Mouse (Mus musculus) liver, embryonic 14.5 days (tissue): ENCODE data around the gene Lzts2. TPM values are rescaled to one million over a fixed set of nuclear protein-coding genes. Genes with fewer than 3 reads are reported as not detected.

Experiments
- ATAC-seq: fragments of 200-750 bp; cut with Nextera tagmentation; 2 replicates; pipeline ENCODE4 v1.8.0; 2017; ENCODE audit warnings: moderate number of reproducible peaks, mild to moderate bottlenecking, moderate library complexity; ENCODE audit not compliant: insufficient read depth
- DNase-seq, 3 experiments: peaks; one replicate each; pipeline ENCODE4 v3.0.0-alpha.2; 2012 to 2013; ENCODE audit warnings: low read depth in 3 of 3, low spot score in 3 of 3
- H3K27ac ChIP-seq: fragments of 300-500 bp; sonication (generic); 2 replicates; pipeline ENCODE4 v1.5.1; 2014; ENCODE audit warnings: moderate library complexity, mild to moderate bottlenecking, control low read depth, inconsistent platforms
- H3K27me3 ChIP-seq: fragments of 300-500 bp; sonication (generic); 2 replicates; pipeline ENCODE4 v1.6.1; 2014; ENCODE audit warnings: mild to moderate bottlenecking, low read length, moderate library complexity; ENCODE audit not compliant: control insufficient read depth, insufficient read depth
- H3K36me3 ChIP-seq: fragments of 300-500 bp; sonication (generic); replicated peaks from 2 replicates; pipeline ENCODE4 v1.6.1; 2014; ENCODE audit warnings: low read depth; ENCODE audit not compliant: control insufficient read depth, insufficient read depth
- H3K4me1 ChIP-seq, 2 experiments: fragments of 200-500 bp in 1 of 2; fragments of 300-500 bp in 1 of 2; sonication (generic) in 1 of 2; replicated peaks; 2 replicates each; pipeline ENCODE4 v1.6.1; 2012 to 2014; ENCODE audit warnings: antibody characterized with exemption in 1 of 2, inconsistent platforms in 1 of 2, low read length in 1 of 2; ENCODE audit not compliant: control insufficient read depth in 2 of 2, insufficient read depth in 2 of 2
- H3K4me2 ChIP-seq: fragments of 300-500 bp; sonication (generic); 2 replicates; pipeline ENCODE4 v1.6.1; 2014; ENCODE audit warnings: low read depth, mild to moderate bottlenecking, control low read depth, moderate library complexity
- H3K4me3 ChIP-seq, 2 experiments: fragments of 200-500 bp in 1 of 2; fragments of 300-500 bp in 1 of 2; sonication (generic) in 1 of 2; 2 replicates each; pipeline ENCODE4 v1.5.1; 2012 to 2014; ENCODE audit warnings: low read depth in 2 of 2, low read length in 2 of 2, mild to moderate bottlenecking in 2 of 2, control low read depth in 1 of 2, inconsistent platforms in 1 of 2, moderate library complexity in 1 of 2; ENCODE audit not compliant: insufficient read depth in 1 of 2
- H3K9ac ChIP-seq: fragments of 300-500 bp; sonication (generic); replicated peaks from 2 replicates; pipeline ENCODE4 v1.6.1; 2014; ENCODE audit warnings: mild to moderate bottlenecking, control low read depth, moderate library complexity
- H3K9me3 ChIP-seq: fragments of 300-500 bp; sonication (generic); 2 replicates; pipeline ENCODE4 v1.6.1; 2016; ENCODE audit warnings: low read length, mixed read lengths; ENCODE audit not compliant: control insufficient read depth
- CTCF ChIP-seq: IDR thresholded peaks from 2 replicates; pipeline ENCODE4 v1.5.1; 2016; ENCODE audit warnings: antibody characterized with exemption, low read depth, control low read depth
- EP300 ChIP-seq: IDR thresholded peaks from 2 replicates; pipeline ENCODE4 v1.6.1; 2016; ENCODE audit warnings: antibody characterized with exemption, low read depth
- WGBS: fragments of 180-500 bp; shearing (Covaris S2); extraction: QIAGEN DNeasy Blood & Tissue Kit; methylation state at CpG from one replicate; pipeline ENCODE4 v1.1.7; 2014; ENCODE audit not compliant: insufficient replicate concordance; 5-methylcytosine and 5-hydroxymethylcytosine counted together
- polyA plus RNA-seq, 2 experiments: library from polyadenylated mRNA; depleted of rRNA in 1 of 2; stranded (reverse) in 1 of 2; unstranded in 1 of 2; fragments of >200 nt; fragmentation: Nextera tagmentation in 1 of 2; extraction: Ambion mirVana in 1 of 2; gene quantifications; 2 replicates each; pipeline versions ENCODE4 v1.2.1 to v1.2.3; 2012 to 2014

Lzts2 gene
- polyA plus RNA-seq, 2 experiments = 3.7 to 4.8 TPM

DNA sequence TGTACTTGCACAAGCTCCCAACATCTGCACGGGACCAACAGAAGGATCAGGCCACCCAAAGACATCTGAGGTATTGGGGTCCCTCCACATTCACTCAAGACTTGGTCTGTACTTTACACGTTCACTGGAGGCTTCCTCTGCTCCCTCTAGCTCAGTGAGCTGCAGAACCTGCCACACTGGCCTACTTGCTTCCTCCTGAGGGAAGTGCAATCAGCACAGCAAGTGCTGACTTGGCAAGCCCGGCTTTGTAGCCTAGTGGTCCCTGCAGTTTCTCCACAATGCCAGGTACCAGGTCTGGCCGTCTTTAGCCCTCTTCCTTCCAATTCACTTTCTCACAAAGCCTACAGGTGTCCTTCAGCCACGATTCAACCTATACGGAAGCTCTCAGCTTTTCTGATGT lies 27.2 kb upstream of the Lzts2 start:
- no peak overlapping the region for H3K4me3 ChIP-seq
- TF ChIP-seq EP300 = no peak
- no peak for TF ChIP-seq CTCF
- H3K27me3 ChIP-seq = peaks cover 19% of the 10 kb centered on the region
- no peak for ATAC-seq
- WGBS = 45% methylated on average over 6 of the region's 6 CpGs
- no peaks in the 10 kb centered on the region for H3K9me3 ChIP-seq
- DNase-seq = no peak
- 0 out of 2 replicates have a peak, but pooled peaks cover under 1% of the 10 kb centered on the region for H3K36me3 ChIP-seq
- no peak overlapping the region for H3K9ac ChIP-seq
- H3K27ac ChIP-seq = no peak overlapping the region
- peaks cover 0 to 7% of the 10 kb centered on the region in 2 experiments; a peak in 1 of 4 replicates for H3K4me1 ChIP-seq
- H3K4me2 ChIP-seq = no peak overlapping the region

DNA sequence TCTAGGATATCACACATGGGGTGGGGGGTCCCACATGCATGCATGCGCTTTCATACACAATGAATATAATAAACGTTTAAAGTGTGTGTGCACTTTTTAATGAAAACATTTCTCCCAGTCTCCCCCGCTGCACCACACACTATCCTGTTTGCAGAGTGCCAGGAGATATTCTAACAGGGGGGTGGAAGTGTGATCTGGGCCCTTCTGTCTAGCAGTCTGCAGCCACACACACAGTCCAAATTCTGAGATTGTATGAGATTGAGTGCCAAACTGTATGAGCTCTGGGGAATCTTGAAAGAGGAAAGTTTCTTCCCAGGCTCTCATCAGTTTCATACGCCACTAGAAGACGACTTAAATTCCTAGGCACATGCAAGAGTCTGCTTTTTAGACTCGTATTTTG lies 26.4 kb upstream of the Lzts2 start:
- Histone ChIP-seq H3K4me2 (no peak overlapping the region), H3K36me3 (no peaks in the 10 kb centered on the region), H3K27me3 (peaks cover 19% of the 10 kb centered on the region), H3K4me1 (peaks cover 0 to 9% of the 10 kb centered on the region in 2 experiments; a peak in 1 of 4 replicates), H3K27ac (no peak overlapping the region), H3K9me3 (no peaks in the 10 kb centered on the region), H3K9ac (no peak overlapping the region), H3K4me3 (no peak overlapping the region)
- 52% methylated on average over 6 of the region's 6 CpGs for WGBS
- ATAC-seq (no peak), DNase-seq (no peak)
- TF ChIP-seq CTCF (no peak), EP300 (no peak)

DNA sequence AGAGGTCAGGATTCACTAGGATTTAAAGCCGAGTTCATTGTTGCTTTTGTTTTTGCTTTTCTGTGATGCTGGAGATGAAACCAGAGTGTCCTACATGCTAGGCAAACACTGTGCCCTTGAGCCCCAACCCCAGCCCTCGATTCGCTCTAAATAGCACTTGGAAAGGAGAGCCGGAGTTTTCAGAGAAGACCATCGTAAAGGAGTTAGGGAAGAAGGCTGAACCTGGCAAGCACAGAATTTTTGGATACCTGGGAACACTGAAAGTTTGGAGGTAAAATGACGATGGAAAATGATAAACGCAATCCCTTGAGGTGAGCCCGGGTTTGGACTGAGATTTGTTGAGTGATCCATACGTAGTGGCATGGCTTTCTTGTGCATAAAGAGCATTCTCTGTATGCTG lies 25.9 kb upstream of the Lzts2 start:
- no peak for TF ChIP-seq EP300
- H3K4me3 ChIP-seq = no peak overlapping the region

DNA sequence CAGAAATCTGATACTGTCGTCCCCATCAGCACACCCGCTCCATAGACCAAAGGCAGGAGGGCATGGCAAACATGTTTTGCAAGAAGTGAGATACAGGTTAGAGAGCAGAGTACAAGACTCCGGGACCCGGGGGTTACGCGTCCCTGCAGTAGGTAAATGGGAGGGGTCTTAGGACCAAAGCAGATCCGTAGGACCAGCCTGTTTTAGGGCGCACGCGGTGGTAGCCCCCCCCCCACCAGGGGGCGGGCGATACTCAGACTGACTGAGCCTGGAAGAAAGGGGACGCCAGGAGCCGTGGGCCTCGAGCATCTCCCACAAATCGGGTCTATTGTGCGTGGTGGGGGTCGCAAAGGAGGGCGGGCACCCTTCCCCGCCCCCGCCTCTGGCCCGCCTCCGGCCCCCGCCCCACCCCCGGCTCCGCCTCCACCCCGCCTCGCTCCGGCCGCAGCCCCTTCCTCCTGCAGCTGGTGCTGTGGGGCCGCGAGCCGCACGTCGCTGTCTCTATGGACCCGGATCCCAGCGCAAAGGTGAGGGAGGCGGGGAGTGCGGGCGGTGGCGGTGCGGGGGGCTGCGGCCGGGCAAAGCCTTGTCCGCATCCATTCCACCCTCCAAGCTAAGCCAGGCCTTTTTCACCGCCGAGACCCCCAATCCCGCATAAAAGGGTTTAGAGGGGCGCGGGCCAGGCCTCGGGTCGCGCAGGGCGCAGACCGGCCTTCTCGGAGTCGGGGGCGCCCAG lies 25.2 kb upstream of the Lzts2 start, which contains the start of gene Sema4g:
Sema4g (plus strand) TSS at position 271 of the 736 bp plus-strand sequence.
- Histone ChIP-seq H3K36me3 (no peaks in the 10 kb centered on the region), H3K9me3 (no peaks in the 10 kb centered on the region), H3K4me1 (peaks cover 0 to 9% of the 10 kb centered on the region in 2 experiments; a peak in 1 of 4 replicates), H3K27ac (no peak within 1 kb of the TSS), H3K9ac (no peak within 1 kb of the TSS; the same call in 1 of the 2 replicates), H3K27me3 (peaks cover 19% of the 10 kb centered on the region), H3K4me3 (peak within 1 kb of the TSS; percentile 50 to 51), H3K4me2 (peak within 1 kb of the TSS; percentile 40)
- DNase-seq (no peak), ATAC-seq (peak; percentile 32; the same call in 1 of the 2 replicates)
- WGBS = 1% methylated on average over 46 of the region's 58 CpGs
- TF ChIP-seq CTCF (peak; percentile 35; the same call in 1 of the 2 replicates), EP300 (no peak)

More for the DNA sequence above, 25.9 kb upstream of the Lzts2 start:
- Histone ChIP-seq H3K9me3 (no peaks in the 10 kb centered on the region), H3K9ac (no peak overlapping the region), H3K36me3 (no peaks in the 10 kb centered on the region), H3K27me3 (peaks cover 19% of the 10 kb centered on the region), H3K4me1 (peaks cover 0 to 9% of the 10 kb centered on the region in 2 experiments; a peak in 1 of 4 replicates), H3K4me2 (peak overlapping the region; percentile 40), H3K27ac (no peak overlapping the region)
- ATAC-seq (no peak), DNase-seq (no peak)
- WGBS = 34% methylated on average over 9 of the region's 9 CpGs
